Mouse (Mus musculus) MEL (cell line): ENCODE data around the gene Ipcef1. TPM values are rescaled to one million over a fixed set of nuclear protein-coding genes. Genes with fewer than 3 reads are reported as not detected.

ENCODE experiments used
- DNase-seq: peaks from one replicate; pipeline ENCODE4 v3.0.0; 2011; ENCODE audit warnings: low read depth, low spot score
- H3K27ac ChIP-seq: 2 replicates; pipeline ENCODE4 v1.5.1; 2012; ENCODE audit warnings: low read depth, mild to moderate bottlenecking, control low read depth, low read length, moderate library complexity; ENCODE audit not compliant: control insufficient read depth
- H3K27me3 ChIP-seq, 2 experiments: fragments of 150-350 bp in 1 of 2; sonication (generic) in 1 of 2; 2 replicates each; pipeline ENCODE4 v1.6.1; 2012; ENCODE audit warnings: low read length in 2 of 2, mild to moderate bottlenecking in 2 of 2, improper control_type of control experiment in 1 of 2, moderate library complexity in 1 of 2; ENCODE audit not compliant: insufficient read depth in 2 of 2, control insufficient read depth in 1 of 2
- H3K36me3 ChIP-seq, 2 experiments: 2 replicates each; pipeline ENCODE4 v1.6.1; 2012 to 2014; ENCODE audit warnings: low read length in 2 of 2, improper control_type of control experiment in 1 of 2, inconsistent platforms in 1 of 2, mild to moderate bottlenecking in 1 of 2; ENCODE audit not compliant: insufficient read depth in 2 of 2, control insufficient read depth in 1 of 2
- H3K4me1 ChIP-seq, 2 experiments: fragments of 150-350 bp in 1 of 2; sonication (generic) in 1 of 2; 2 replicates each; pipeline ENCODE4 v1.6.1; 2012; ENCODE audit warnings: low read length in 2 of 2, improper control_type of control experiment in 1 of 2, mild to moderate bottlenecking in 1 of 2; ENCODE audit not compliant: insufficient read depth in 2 of 2, control insufficient read depth in 1 of 2
- H3K4me3 ChIP-seq, 2 experiments: fragments of 150-350 bp in 1 of 2; sonication (generic) in 1 of 2; 2 replicates each; pipeline ENCODE4 v1.5.1; 2012; ENCODE audit warnings: low read depth in 2 of 2, low read length in 2 of 2, mild to moderate bottlenecking in 2 of 2, moderate library complexity in 2 of 2, control low read depth in 1 of 2, improper control_type of control experiment in 1 of 2; ENCODE audit not compliant: control insufficient read depth in 1 of 2, insufficient read depth in 1 of 2
- H3K79me2 ChIP-seq: 2 replicates; pipeline ENCODE4 v1.6.1; 2012; ENCODE audit warnings: mild to moderate bottlenecking, low read length, moderate library complexity; ENCODE audit not compliant: control insufficient read depth, poor library complexity, insufficient read depth
- H3K9ac ChIP-seq: 2 replicates; pipeline ENCODE4 v1.6.1; 2012; ENCODE audit warnings: low read depth, mild to moderate bottlenecking, control low read depth, low read length, moderate library complexity; ENCODE audit not compliant: control insufficient read depth, poor library complexity, severe bottlenecking
- H3K9me3 ChIP-seq: fragments of 150-350 bp; sonication (generic); replicated peaks from 2 replicates; pipeline ENCODE4 v1.6.1; 2012; ENCODE audit warnings: mild to moderate bottlenecking, low read length, improper control_type of control experiment, moderate library complexity; ENCODE audit not compliant: insufficient read depth
- ELF1 ChIP-seq: IDR thresholded peaks from 2 replicates; pipeline ENCODE4 v1.6.1; 2014; ENCODE audit warnings: low read depth, mild to moderate bottlenecking, inconsistent platforms, low read length, improper control_type of control experiment, moderate library complexity
- EP300 ChIP-seq, 2 experiments: IDR thresholded peaks; 2 replicates each; pipeline ENCODE4 v1.6.1; 2011; ENCODE audit warnings: improper control_type of control experiment in 2 of 2, low read length in 2 of 2, low read depth in 1 of 2, mild to moderate bottlenecking in 1 of 2
- KAT2A ChIP-seq: conservative IDR thresholded peaks from 2 replicates; pipeline ENCODE4 v1.6.1; 2012; ENCODE audit warnings: low read depth, low read length, improper control_type of control experiment, inconsistent platforms
- MAZ ChIP-seq: IDR thresholded peaks from 2 replicates; pipeline ENCODE4 v1.6.1; 2012; ENCODE audit warnings: low read depth, mild to moderate bottlenecking, inconsistent platforms, low read length, improper control_type of control experiment
- MEF2A ChIP-seq: IDR thresholded peaks from 2 replicates; pipeline ENCODE4 v1.6.1; 2014; ENCODE audit warnings: low read depth, mild to moderate bottlenecking, inconsistent platforms, low read length, improper control_type of control experiment; ENCODE audit not compliant: poor library complexity, insufficient replicate concordance, severe bottlenecking; ENCODE audit errors: extremely low read depth
- POLR2A ChIP-seq, 2 experiments: IDR thresholded peaks; 2 replicates each; pipeline ENCODE4 v1.6.1; 2011 to 2012; ENCODE audit warnings: low read length in 2 of 2, mild to moderate bottlenecking in 2 of 2, control low read depth in 1 of 2, improper control_type of control experiment in 1 of 2, low read depth in 1 of 2, moderate library complexity in 1 of 2; ENCODE audit not compliant: control insufficient read depth in 1 of 2, insufficient read depth in 1 of 2, poor library complexity in 1 of 2
- POLR2AphosphoS2 ChIP-seq: IDR thresholded peaks from 2 replicates; pipeline ENCODE4 v1.6.1; 2011; ENCODE audit warnings: low read length, improper control_type of control experiment
- SIN3A ChIP-seq: IDR thresholded peaks from 2 replicates; pipeline ENCODE4 v1.6.1; 2012; ENCODE audit warnings: low read length, improper control_type of control experiment, inconsistent platforms
- SMC3 ChIP-seq: IDR thresholded peaks from 2 replicates; pipeline ENCODE4 v1.6.1; 2011; ENCODE audit warnings: low read depth, low read length, improper control_type of control experiment
- TCF12 ChIP-seq: IDR thresholded peaks from 2 replicates; pipeline ENCODE4 v1.6.1; 2014; ENCODE audit warnings: low read depth, mild to moderate bottlenecking, inconsistent platforms, low read length, improper control_type of control experiment, moderate library complexity
- USF1 ChIP-seq: IDR thresholded peaks from 2 replicates; pipeline ENCODE4 v1.6.1; 2014; ENCODE audit warnings: low read depth, mild to moderate bottlenecking, inconsistent platforms, low read length, improper control_type of control experiment, moderate library complexity
- USF2 ChIP-seq, 2 experiments: IDR thresholded peaks; 2 replicates each; pipeline ENCODE4 v1.6.1; 2011 to 2012; ENCODE audit warnings: improper control_type of control experiment in 2 of 2, low read length in 2 of 2, borderline replicate concordance in 1 of 2, inconsistent platforms in 1 of 2, low read depth in 1 of 2, mild to moderate bottlenecking in 1 of 2; ENCODE audit not compliant: insufficient read depth in 1 of 2
- ZC3H11A ChIP-seq: IDR thresholded peaks from 2 replicates; pipeline ENCODE4 v1.6.1; 2012; ENCODE audit warnings: low read depth, mild to moderate bottlenecking, inconsistent platforms, low read length, improper control_type of control experiment
- ZNF384 ChIP-seq: IDR thresholded peaks from 2 replicates; pipeline ENCODE4 v1.6.1; 2012; ENCODE audit warnings: low read depth, mild to moderate bottlenecking, inconsistent platforms, low read length, improper control_type of control experiment
- polyA plus RNA-seq, 2 experiments: library from polyadenylated mRNA; stranded (reverse) in 1 of 2; unstranded in 1 of 2; fragments of >175 nt in 1 of 2; fragments of >200 nt in 1 of 2; gene quantifications; 2 replicates each; pipeline versions ENCODE4 v1.2.1 to v1.2.4; 2012; ENCODE audit warnings: low replicate concordance in 2 of 2, low read depth in 1 of 2; ENCODE audit not compliant: insufficient read length in 2 of 2, insufficient read depth in 1 of 2, missing spikeins in 1 of 2
- total RNA-seq: library from RNA; depleted of rRNA; stranded (reverse); fragments of 300-350 nt; gene quantifications from 2 replicates; pipeline ENCODE4 v1.2.3, GENCODE M21; 2012; rRNA removed

Gene Ipcef1
- total and polyA plus RNA-seq, 3 experiments = not detected

- H3K27me3 ChIP-seq = no peaks in the 10 kb centered on the region
- no peaks in the 10 kb centered on the region for H3K36me3 ChIP-seq
- H3K4me1 ChIP-seq = no peaks in the 10 kb centered on the region
- no peak overlapping the region for H3K9ac ChIP-seq
- H3K9me3 ChIP-seq = no peaks in the 10 kb centered on the region
- no peak for TF ChIP-seq ELF1
- TF ChIP-seq ZNF384 = no peak
- TF ChIP-seq, all 39 proteins: peak for 0
- H3K79me2 ChIP-seq = no peaks in the 10 kb centered on the region
- no peak overlapping the region for H3K4me3 ChIP-seq
- DNase-seq = no peak
- H3K27ac ChIP-seq = no peak overlapping the region
These were observed 206.0 kb downstream of the Ipcef1 start for GRCm38 (mm10) chr10:6846283-6846682.

- Histone ChIP-seq H3K79me2 (no peaks in the 10 kb centered on the region), H3K27me3 (no peaks in the 10 kb centered on the region)
These were observed 210.1 kb downstream of the Ipcef1 start for GRCm38 (mm10) chr10:6842225-6842624.

More at GRCm38 (mm10) chr10:6842225-6842624, 210.1 kb downstream of the Ipcef1 start:
- Histone ChIP-seq H3K4me1 (no peaks in the 10 kb centered on the region), H3K9ac (no peak overlapping the region), H3K27ac (no peak overlapping the region), H3K9me3 (no peaks in the 10 kb centered on the region), H3K36me3 (no peaks in the 10 kb centered on the region), H3K4me3 (no peak overlapping the region)
- DNase-seq = no peak
- TF ChIP-seq POLR2A (IDR thresholded peaks at IDR 0.05; ENCODE audit: control insufficient read depth in 1 of 2, insufficient read depth in 1 of 2, low read depth in 1 of 2, low read length in 2 of 2, poor library complexity in 1 of 2) = no peak
- TF ChIP-seq ZC3H11A = no peak
- TF ChIP-seq USF1 = no peak
- no peak for TF ChIP-seq TCF12
- no peak for TF ChIP-seq SIN3A
- no peak for TF ChIP-seq MAZ
- no peak for TF ChIP-seq ZNF384
- TF ChIP-seq MEF2A = no peak
- TF ChIP-seq EP300 (IDR thresholded peaks at IDR 0.05; ENCODE audit: low read depth in 1 of 2, low read length in 2 of 2) = no peak
- TF ChIP-seq KAT2A = no peak
- no peak for TF ChIP-seq USF2 (IDR thresholded peaks at IDR 0.05; ENCODE audit: borderline replicate concordance in 1 of 2, insufficient read depth in 1 of 2, low read depth in 1 of 2, low read length in 2 of 2)
- TF ChIP-seq POLR2AphosphoS2 = no peak
- no peak for TF ChIP-seq SMC3

Other genes with a start within 250 kb of the Ipcef1 start
- gene Cnksr3, start 159.8 kb upstream of the Ipcef1 start, total RNA-seq = not detected in 2 replicates
- gene Cnksr3, start 159.8 kb upstream of the Ipcef1 start, polyA plus RNA-seq = not detected